Mouse (Mus musculus): ENCODE results near the gene Rexo1.

The Rexo1 gene

DNA sequence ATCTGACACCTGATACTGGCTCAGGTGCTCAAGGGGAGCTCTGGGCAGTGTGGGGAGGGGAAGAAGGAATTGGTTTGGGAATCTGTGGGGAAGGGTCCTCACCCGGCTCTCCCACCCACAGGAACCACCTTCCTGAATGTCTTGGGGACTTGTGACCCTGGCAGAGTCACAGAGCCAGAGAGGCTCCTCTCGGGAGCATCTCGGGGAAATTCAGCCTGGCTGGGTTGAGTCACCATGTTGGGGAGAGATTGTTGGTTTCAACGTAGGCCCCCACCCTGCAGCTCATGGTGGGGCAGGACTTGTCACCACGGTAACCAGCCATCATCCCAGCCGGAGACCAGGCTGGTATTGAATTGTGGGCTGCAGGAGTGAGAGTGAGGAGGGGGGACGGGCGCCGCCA is 56.6 kb downstream of the Rexo1 start:
- DNase-seq (ENCODE audit: low read depth, low spot score) = no peak

DNA sequence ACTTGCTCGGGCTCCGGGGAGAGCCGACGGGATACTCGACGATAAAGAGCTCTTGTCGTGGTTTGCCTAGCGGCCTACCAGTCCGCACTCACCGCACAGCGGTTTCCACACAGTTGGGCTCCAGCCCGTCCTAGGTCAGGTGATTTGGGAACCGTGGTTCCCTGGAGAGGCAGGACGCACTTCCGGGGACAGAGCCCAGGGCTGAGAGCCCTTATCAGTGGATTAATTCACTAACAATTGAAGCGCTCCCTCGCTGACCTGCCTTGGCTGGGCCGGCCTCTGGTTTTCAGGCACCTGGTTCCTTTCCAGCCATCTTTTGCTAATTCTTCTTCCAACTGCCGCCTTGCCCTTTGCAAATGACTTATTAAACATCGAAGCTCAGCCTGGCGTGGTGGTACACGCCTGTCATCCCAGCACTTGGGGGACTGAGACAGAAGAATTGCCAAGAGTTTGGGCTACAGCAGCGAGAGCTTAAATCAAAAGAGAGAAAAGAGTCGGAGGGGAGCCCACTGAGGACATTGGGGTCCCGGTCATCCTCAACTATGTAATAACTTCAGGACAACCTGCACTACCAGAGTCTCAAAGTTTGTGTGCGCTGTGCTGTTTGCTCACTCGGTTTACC is 57.6 kb downstream of the Rexo1 start:
- DNase-seq (ENCODE audit: low read depth, low spot score) = no peak

DNA sequence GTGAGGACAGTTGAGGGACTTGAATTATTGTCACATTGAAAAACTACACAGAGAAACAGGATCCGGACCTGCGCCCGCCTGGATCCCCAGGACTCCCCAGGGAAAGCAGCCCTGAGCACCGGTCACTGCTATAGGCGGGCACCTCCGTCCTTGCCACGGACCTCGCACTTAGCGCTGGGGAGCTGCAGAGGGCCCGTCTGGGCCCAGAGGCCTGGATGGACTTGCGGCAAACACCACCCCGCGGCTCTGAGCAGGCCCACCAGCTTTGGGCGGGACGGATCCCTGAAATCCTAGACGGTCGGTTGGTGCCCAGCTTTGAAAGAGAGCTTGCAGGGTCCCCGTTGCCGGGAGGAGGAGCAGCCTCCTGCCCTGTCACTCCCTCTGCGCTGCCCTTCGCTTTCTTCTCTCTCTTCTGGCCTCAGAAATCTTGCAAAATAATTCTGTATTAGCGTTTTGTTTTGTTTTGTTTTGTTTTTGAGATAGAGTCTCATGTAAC is 58.5 kb downstream of the Rexo1 start:
- no peak for DNase-seq (ENCODE audit: low read depth, low spot score)

DNA sequence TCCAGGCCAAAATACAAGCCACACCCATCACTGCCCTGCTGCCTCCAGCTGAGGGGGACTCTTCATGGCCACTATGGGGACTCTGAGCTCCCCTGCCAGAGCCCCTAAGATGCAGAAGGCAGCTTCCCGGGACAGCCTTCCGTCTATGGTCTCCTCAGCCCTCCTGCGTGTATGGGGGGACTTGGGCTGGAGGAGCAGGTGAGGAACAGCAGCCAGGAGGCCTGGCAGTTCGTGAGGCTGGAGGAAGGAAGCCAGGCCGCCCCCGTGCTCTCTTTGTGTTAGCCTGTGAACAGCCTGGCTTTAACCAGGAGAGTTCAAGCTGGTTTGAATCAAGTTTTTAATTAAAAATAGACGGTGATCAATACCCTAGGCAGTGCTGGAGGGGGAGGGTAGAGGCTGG is 59.1 kb downstream of the Rexo1 start:
- DNase-seq (ENCODE audit: low read depth, low spot score) = no peak

DNA sequence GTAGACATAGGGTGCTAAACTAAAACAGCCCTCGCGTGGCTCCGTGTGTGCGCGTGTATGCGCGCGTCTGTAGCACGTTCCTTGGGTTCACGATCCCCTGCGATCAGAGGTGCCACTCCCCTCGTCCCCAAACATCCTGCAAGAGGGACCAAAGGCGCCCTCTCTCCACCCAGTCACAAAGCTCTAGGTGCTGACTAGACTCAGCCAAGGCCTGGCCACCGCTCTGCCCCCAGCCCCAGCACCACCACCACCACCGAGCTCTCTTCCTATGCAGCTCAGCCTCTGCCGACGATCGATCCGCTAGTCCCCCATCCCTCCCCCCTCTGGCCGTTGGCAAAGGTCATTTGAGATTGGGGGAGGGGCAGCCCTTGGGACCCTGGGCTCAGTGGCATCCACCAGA is 64.9 kb downstream of the Rexo1 start:
- DNase-seq (ENCODE audit: low read depth, low spot score) = no peak

DNA sequence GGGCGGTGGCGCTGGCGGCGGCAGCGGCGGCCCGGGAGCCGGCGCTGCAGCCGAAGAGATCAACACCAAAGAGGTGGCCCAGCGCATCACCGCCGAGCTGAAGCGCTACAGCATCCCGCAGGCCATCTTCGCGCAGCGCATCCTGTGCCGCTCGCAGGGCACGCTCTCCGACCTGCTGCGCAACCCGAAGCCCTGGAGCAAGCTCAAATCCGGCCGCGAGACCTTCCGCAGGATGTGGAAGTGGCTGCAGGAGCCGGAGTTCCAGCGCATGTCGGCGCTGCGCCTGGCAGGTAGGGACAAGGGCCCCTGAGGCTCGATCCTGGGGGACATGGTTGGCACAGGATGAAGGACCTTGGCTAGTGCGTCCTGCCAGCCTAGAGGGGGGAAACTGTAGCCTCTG is 65.5 kb downstream of the Rexo1 start:
- DNase-seq (ENCODE audit: low read depth, low spot score) = no peak

DNA sequence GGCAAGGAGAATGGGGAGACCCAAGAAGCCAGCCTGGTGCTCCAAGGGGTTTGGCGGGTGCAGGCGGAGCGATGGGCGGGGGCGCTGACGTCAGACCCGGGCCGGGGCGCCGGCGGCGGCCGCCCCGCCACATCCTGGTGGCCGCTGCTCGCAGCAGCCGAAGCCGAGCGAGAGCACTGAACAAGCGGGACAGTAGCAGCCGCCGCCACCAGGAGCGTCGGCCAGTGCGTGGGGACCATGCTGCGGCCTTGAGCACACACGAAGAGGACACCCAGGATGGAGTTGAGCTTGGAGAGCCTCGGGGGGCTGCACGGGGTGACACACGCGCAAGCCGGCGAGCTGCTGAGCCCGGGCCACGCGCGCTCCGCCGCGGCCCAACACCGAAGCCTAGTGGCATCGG is 66.6 kb downstream of the Rexo1 start, which contains the start of gene Onecut3:
Onecut3 (plus strand) TSS at position 104 of the 400 bp plus-strand sequence.
- DNase-seq (ENCODE audit: low read depth, low spot score) = no peak

All from WW6 (cell line).